Mouse (Mus musculus): ENCODE data around the gene Fbrsl1. TPM values are rescaled to one million over a fixed set of nuclear protein-coding genes. Genes with fewer than 3 reads are reported as not detected.

Gene Fbrsl1
- polyA plus RNA-seq, 1 experiment from 2014 or later = 4.1 TPM

DNA sequence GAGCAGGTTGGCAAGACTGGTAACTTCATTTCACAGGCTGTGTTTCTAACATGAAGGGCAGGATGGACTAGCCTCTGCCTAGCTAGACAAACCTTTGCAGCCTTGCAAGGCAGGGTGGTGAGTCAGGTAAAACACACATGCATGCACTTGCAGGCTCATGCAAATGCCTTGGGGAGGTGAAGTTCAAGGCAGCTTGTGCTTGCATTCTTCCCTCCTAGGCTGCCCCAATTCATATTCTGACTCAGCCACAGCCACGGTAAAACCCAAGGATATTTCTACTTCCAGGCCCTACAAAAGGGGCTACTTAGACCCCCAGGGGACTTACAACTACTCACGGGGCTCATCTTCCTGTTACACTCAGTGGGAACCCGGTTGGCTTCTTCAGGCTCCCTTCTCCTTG lies 20.0 kb downstream of the Fbrsl1 start:
- H3K27me3 ChIP-seq = no peaks in the 10 kb centered on the region
- H3K9ac ChIP-seq = no peak overlapping the region
- 0 out of 2 replicates have a peak, but pooled peaks cover 4% of the 10 kb centered on the region for H3K4me1 ChIP-seq (replicated peaks)
- ATAC-seq (ENCODE audit: insufficient read depth) = no peak
- H3K9me3 ChIP-seq (replicated peaks) = no peaks in the 10 kb centered on the region
- peaks cover 32% of the 10 kb centered on the region for H3K36me3 ChIP-seq (replicated peaks)
- no peak overlapping the region for H3K27ac ChIP-seq (replicated peaks)
- H3K4me3 ChIP-seq (replicated peaks) = no peak overlapping the region
- 75% methylated on average over 3 of the region's 3 CpGs for WGBS (ENCODE audit: insufficient replicate concordance)
- H3K4me2 ChIP-seq = no peak overlapping the region

- ATAC-seq (ENCODE audit: insufficient read depth) = no peak
- Histone ChIP-seq H3K4me1 (replicated peaks) (0 out of 2 replicates have a peak, but pooled peaks cover 2% of the 10 kb centered on the region), H3K9ac (no peak overlapping the region), H3K4me3 (replicated peaks) (no peak overlapping the region), H3K36me3 (replicated peaks) (peaks cover 1% of the 10 kb centered on the region; the same call in 1 of the 2 replicates), H3K4me2 (no peak overlapping the region), H3K27me3 (no peaks in the 10 kb centered on the region), H3K27ac (replicated peaks) (no peak overlapping the region), H3K9me3 (replicated peaks) (no peaks in the 10 kb centered on the region)
- 68% methylated on average over 4 of the region's 4 CpGs for WGBS (ENCODE audit: insufficient replicate concordance)
Measured at GRCm38 (mm10) chr5:110425187-110425586, 23.1 kb downstream of the Fbrsl1 start.

- ATAC-seq (ENCODE audit: insufficient read depth) = no peak
- Histone ChIP-seq H3K9me3 (replicated peaks) (no peaks in the 10 kb centered on the region), H3K4me1 (replicated peaks) (0 out of 2 replicates have a peak, but pooled peaks cover 4% of the 10 kb centered on the region), H3K4me2 (no peak overlapping the region), H3K27me3 (no peaks in the 10 kb centered on the region), H3K9ac (no peak overlapping the region), H3K4me3 (replicated peaks) (no peak overlapping the region), H3K36me3 (replicated peaks) (no peaks in the 10 kb centered on the region; the same call in 1 of the 2 replicates), H3K27ac (replicated peaks) (no peak overlapping the region)
- 78% methylated on average over 5 of the region's 5 CpGs for WGBS (ENCODE audit: insufficient replicate concordance)
Measured at GRCm38 (mm10) chr5:110424204-110424603, 24.1 kb downstream of the Fbrsl1 start.

GRCm38 (mm10) chr5:110421393-110421792 lies 26.9 kb downstream of the Fbrsl1 start:
- Histone ChIP-seq H3K27ac (replicated peaks) (no peak overlapping the region), H3K4me2 (no peak overlapping the region), H3K4me3 (replicated peaks) (no peak overlapping the region), H3K9ac (no peak overlapping the region), H3K36me3 (replicated peaks) (no peaks in the 10 kb centered on the region; the same call in 1 of the 2 replicates), H3K27me3 (no peaks in the 10 kb centered on the region), H3K4me1 (replicated peaks) (peaks cover 24% of the 10 kb centered on the region), H3K9me3 (replicated peaks) (no peaks in the 10 kb centered on the region)
- WGBS (ENCODE audit: insufficient replicate concordance) = 78% methylated on average over 6 of the region's 6 CpGs
- ATAC-seq (ENCODE audit: insufficient read depth) = no peak

DNA sequence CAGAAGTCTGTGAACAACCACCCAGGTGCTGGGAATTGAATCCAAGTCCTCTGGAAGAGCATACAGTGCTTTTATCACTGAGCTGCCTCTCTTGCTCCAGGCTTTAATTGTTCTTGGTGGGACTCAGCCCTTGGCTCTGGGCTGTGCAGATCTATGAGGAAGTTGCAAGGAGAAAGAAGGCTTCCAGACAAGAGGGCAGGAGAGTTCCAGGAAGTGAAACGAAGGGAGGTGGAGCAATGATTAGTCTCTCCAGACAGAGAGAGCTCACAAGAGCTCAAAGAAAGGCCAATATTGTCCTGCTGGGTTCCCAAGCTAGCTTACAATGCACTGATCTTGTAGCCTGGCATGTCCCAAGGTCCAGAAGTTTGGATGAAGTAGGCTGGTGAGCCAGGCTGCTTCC lies 27.4 kb downstream of the Fbrsl1 start:
- no peak for ATAC-seq (ENCODE audit: insufficient read depth)
- 32% methylated on average over 1 of the region's 1 CpGs for WGBS (ENCODE audit: insufficient replicate concordance)
- Histone ChIP-seq H3K4me1 (replicated peaks) (peaks cover 24% of the 10 kb centered on the region), H3K9ac (no peak overlapping the region), H3K4me2 (no peak overlapping the region), H3K27me3 (no peaks in the 10 kb centered on the region), H3K9me3 (replicated peaks) (no peaks in the 10 kb centered on the region), H3K4me3 (replicated peaks) (no peak overlapping the region), H3K27ac (replicated peaks) (no peak overlapping the region), H3K36me3 (replicated peaks) (no peaks in the 10 kb centered on the region; the same call in 1 of the 2 replicates)

DNA sequence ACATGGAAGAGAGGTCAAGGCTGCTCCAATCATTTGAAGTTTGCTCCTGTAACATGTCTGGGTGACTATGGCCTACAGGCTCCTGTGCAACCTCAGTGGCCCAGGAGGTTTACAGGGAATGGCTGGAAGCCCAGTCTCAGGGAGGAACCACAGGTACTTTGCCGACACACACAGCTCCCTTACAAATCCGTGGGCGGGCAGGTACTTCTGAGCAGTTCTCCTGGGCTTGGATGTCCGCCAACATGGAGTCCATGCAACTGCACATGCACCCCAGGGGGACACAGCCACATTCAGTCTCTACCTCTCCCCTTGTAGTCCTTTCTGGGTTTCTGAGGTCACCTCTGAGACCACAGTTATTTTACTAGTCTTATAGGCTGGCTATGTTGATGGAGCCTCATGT lies 28.1 kb downstream of the Fbrsl1 start:
- Histone ChIP-seq H3K27ac (replicated peaks) (no peak overlapping the region), H3K4me2 (no peak overlapping the region), H3K9me3 (replicated peaks) (no peaks in the 10 kb centered on the region), H3K27me3 (no peaks in the 10 kb centered on the region), H3K4me3 (replicated peaks) (no peak overlapping the region), H3K4me1 (replicated peaks) (peaks cover 24% of the 10 kb centered on the region), H3K36me3 (replicated peaks) (peaks cover 4% of the 10 kb centered on the region; the same call in 1 of the 2 replicates), H3K9ac (no peak overlapping the region)
- WGBS (ENCODE audit: insufficient replicate concordance) = 73% methylated on average over 4 of the region's 4 CpGs
- no peak for ATAC-seq (ENCODE audit: insufficient read depth)

- H3K27me3 ChIP-seq = no peaks in the 10 kb centered on the region
- H3K4me3 ChIP-seq (replicated peaks) = no peak overlapping the region
- peaks cover 24% of the 10 kb centered on the region for H3K4me1 ChIP-seq (replicated peaks)
- no peaks in the 10 kb centered on the region for H3K9me3 ChIP-seq (replicated peaks)
- H3K27ac ChIP-seq (replicated peaks) = no peak overlapping the region
- H3K36me3 ChIP-seq (replicated peaks) = peaks cover 11% of the 10 kb centered on the region; the same call in 1 of the 2 replicates
- 81% methylated on average over 1 of the region's 1 CpGs for WGBS (ENCODE audit: insufficient replicate concordance)
- no peak for ATAC-seq (ENCODE audit: insufficient read depth)
- no peak overlapping the region for H3K4me2 ChIP-seq
- no peak overlapping the region for H3K9ac ChIP-seq
Measured at GRCm38 (mm10) chr5:110418523-110418911, 29.8 kb downstream of the Fbrsl1 start.

GRCm38 (mm10) chr5:110417756-110418522 lies 30.4 kb downstream of the Fbrsl1 start:
- Histone ChIP-seq H3K4me3 (replicated peaks) (no peak overlapping the region), H3K4me1 (replicated peaks) (peaks cover 24% of the 10 kb centered on the region), H3K36me3 (replicated peaks) (peaks cover 11% of the 10 kb centered on the region; the same call in 1 of the 2 replicates), H3K27me3 (no peaks in the 10 kb centered on the region), H3K4me2 (no peak overlapping the region), H3K9ac (no peak overlapping the region), H3K9me3 (replicated peaks) (no peaks in the 10 kb centered on the region), H3K27ac (replicated peaks) (no peak overlapping the region)
- ATAC-seq (ENCODE audit: insufficient read depth) = no peak
- 64% methylated on average over 14 of the region's 14 CpGs for WGBS (ENCODE audit: insufficient replicate concordance)

DNA sequence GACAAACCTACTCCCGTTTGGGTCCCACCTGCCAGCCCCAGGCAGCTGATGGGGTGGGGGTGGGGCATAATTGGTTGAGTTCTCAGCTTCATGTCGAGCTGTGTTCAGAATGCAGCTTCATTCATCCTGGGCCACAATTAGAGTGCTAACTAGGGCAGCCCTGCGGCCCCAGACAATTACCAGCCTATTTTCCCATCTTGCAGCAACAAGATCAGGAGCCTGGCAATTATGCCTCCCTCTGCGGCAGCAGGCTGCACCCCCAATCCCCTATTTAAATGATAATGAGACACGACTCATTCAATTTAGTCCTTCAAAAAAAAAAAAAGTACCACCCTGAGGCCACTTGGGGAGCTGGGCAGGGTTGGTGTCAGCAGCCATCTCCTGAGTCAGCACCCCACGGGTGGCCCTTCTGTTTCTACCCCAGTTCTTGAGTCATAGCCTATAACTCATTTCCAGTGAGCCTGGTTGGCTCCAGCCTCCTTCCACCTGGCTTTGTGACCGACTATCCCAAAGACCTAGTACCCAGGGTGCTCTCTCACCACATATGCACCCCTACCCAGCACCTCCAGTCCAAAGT lies 31.4 kb downstream of the Fbrsl1 start:
- H3K27me3 ChIP-seq = no peaks in the 10 kb centered on the region
- ATAC-seq (ENCODE audit: insufficient read depth) = no peak
- H3K4me3 ChIP-seq (replicated peaks) = no peak overlapping the region
- no peak overlapping the region for H3K4me2 ChIP-seq
- no peak overlapping the region for H3K27ac ChIP-seq (replicated peaks)
- 51% methylated on average over 7 of the region's 7 CpGs for WGBS (ENCODE audit: insufficient replicate concordance)
- H3K36me3 ChIP-seq (replicated peaks) = peaks cover 11% of the 10 kb centered on the region; the same call in 1 of the 2 replicates
- no peak overlapping the region for H3K9ac ChIP-seq
- peaks cover 24% of the 10 kb centered on the region for H3K4me1 ChIP-seq (replicated peaks)
- no peaks in the 10 kb centered on the region for H3K9me3 ChIP-seq (replicated peaks)

DNA sequence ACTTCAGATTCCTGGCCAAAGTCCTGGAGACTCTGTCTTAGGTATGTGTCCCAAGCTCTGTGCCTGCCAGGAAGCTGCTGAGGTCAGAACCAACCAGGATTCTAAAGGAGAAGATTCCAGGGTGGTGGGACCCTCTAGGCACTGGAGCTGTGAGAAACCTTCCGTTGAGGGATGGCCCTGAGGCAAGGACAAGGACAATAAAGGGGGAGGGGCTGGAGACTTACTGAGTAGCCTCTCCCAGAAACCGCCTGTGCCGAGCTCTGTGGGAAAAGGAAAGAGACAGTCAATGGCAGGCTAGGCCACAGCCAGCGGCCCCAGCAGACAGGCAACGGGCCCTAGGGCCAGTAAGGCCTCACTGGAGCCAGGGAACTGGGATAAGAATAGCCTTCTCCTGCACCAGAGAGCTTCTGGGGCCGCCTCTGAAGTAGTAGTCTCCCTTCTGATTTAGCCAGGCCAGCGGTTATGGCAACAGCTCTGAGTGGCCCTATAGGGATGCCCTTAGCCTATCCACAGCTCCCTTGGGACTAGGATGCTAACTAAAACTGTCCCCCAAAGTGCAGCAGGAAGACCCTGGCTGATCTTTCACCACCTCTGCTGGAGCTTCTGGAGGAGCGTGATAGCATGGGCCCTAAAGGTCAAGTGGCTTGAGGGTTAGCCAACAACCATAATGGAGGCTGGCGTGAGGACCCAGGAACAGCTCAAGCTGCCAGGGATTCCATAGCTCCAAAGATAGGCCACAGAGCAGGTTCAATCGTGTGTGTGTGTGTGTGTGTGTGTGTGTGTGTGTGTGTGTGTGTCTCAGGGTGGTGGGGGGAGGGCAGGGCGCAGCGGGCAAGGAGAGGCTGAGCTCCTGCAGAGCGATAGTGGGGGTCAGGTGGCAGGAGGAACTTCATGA lies 32.2 kb downstream of the Fbrsl1 start:
- Histone ChIP-seq H3K4me1 (replicated peaks) (peaks cover 24% of the 10 kb centered on the region), H3K36me3 (replicated peaks) (peaks cover 11% of the 10 kb centered on the region; the same call in 1 of the 2 replicates), H3K27me3 (no peaks in the 10 kb centered on the region), H3K27ac (replicated peaks) (no peak overlapping the region), H3K9me3 (replicated peaks) (no peaks in the 10 kb centered on the region), H3K9ac (no peak overlapping the region), H3K4me2 (no peak overlapping the region), H3K4me3 (replicated peaks) (no peak overlapping the region)
- ATAC-seq (ENCODE audit: insufficient read depth) = no peak
- 65% methylated on average over 13 of the region's 13 CpGs for WGBS (ENCODE audit: insufficient replicate concordance)

GRCm38 (mm10) chr5:110415022-110415421 lies 33.3 kb downstream of the Fbrsl1 start:
- Histone ChIP-seq H3K27ac (replicated peaks) (no peak overlapping the region), H3K4me3 (replicated peaks) (no peak overlapping the region), H3K9ac (no peak overlapping the region), H3K9me3 (replicated peaks) (no peaks in the 10 kb centered on the region), H3K27me3 (no peaks in the 10 kb centered on the region), H3K36me3 (replicated peaks) (peaks cover 11% of the 10 kb centered on the region; the same call in 1 of the 2 replicates), H3K4me2 (no peak overlapping the region), H3K4me1 (replicated peaks) (peaks cover 20% of the 10 kb centered on the region)
- ATAC-seq (ENCODE audit: insufficient read depth) = no peak
- WGBS (ENCODE audit: insufficient replicate concordance) = 81% methylated on average over 5 of the region's 5 CpGs
